Mouse (Mus musculus) forebrain, embryonic 15.5 days (tissue): Measurements from ENCODE around the gene Ttc25. TPM values are rescaled to one million over a fixed set of nuclear protein-coding genes. Genes with fewer than 3 reads are reported as not detected.

ENCODE experiments used
- ATAC-seq: fragments of 200-750 bp; cut with Nextera tagmentation; replicated peaks from 2 replicates; pipeline ENCODE4 v1.8.0; 2017; ENCODE audit warnings: mild to moderate bottlenecking, moderate TSS enrichment, moderate library complexity
- H3K27ac ChIP-seq: fragments of 300-500 bp; sonication (generic); replicated peaks from 2 replicates; pipeline ENCODE4 v1.5.1; 2015; ENCODE audit warnings: mild to moderate bottlenecking, inconsistent platforms
- H3K27me3 ChIP-seq: fragments of 300-500 bp; sonication (generic); 2 replicates; pipeline ENCODE4 v1.6.1; 2015; ENCODE audit warnings: inconsistent platforms
- H3K36me3 ChIP-seq: fragments of 300-500 bp; sonication (generic); 2 replicates; pipeline ENCODE4 v1.6.1; 2015; ENCODE audit warnings: mild to moderate bottlenecking, inconsistent platforms
- H3K4me1 ChIP-seq: fragments of 300-500 bp; sonication (generic); 2 replicates; pipeline ENCODE4 v1.6.1; 2015; ENCODE audit warnings: inconsistent platforms
- H3K4me2 ChIP-seq: fragments of 300-500 bp; sonication (generic); replicated peaks from 2 replicates; pipeline ENCODE4 v1.6.1; 2015; ENCODE audit warnings: mild to moderate bottlenecking, inconsistent platforms
- H3K4me3 ChIP-seq: fragments of 300-500 bp; sonication (generic); 2 replicates; pipeline ENCODE4 v1.5.1; 2015; ENCODE audit warnings: mild to moderate bottlenecking, inconsistent platforms
- H3K9ac ChIP-seq: fragments of 300-500 bp; sonication (generic); replicated peaks from 2 replicates; pipeline ENCODE4 v1.6.1; 2015; ENCODE audit warnings: mild to moderate bottlenecking, inconsistent platforms
- H3K9me3 ChIP-seq: fragments of 300-500 bp; sonication (generic); 2 replicates; pipeline ENCODE4 v1.6.1; 2016; ENCODE audit warnings: inconsistent platforms
- WGBS: fragments of 180-500 bp; shearing (Covaris S2); methylation state at CpG from one replicate; pipeline ENCODE4 v1.1.7; 2015; ENCODE audit warnings: mixed read lengths; 5-methylcytosine and 5-hydroxymethylcytosine counted together
- polyA plus RNA-seq: library from polyadenylated mRNA; unstranded; fragments of >200 nt; fragmentation: Nextera tagmentation; extraction: Ambion mirVana; gene quantifications from 2 replicates; pipeline ENCODE4 v1.2.1, GENCODE M21; 2015

Gene Ttc25
- 1.1 and 2.1 TPM in 2 replicates for polyA plus RNA-seq

DNA sequence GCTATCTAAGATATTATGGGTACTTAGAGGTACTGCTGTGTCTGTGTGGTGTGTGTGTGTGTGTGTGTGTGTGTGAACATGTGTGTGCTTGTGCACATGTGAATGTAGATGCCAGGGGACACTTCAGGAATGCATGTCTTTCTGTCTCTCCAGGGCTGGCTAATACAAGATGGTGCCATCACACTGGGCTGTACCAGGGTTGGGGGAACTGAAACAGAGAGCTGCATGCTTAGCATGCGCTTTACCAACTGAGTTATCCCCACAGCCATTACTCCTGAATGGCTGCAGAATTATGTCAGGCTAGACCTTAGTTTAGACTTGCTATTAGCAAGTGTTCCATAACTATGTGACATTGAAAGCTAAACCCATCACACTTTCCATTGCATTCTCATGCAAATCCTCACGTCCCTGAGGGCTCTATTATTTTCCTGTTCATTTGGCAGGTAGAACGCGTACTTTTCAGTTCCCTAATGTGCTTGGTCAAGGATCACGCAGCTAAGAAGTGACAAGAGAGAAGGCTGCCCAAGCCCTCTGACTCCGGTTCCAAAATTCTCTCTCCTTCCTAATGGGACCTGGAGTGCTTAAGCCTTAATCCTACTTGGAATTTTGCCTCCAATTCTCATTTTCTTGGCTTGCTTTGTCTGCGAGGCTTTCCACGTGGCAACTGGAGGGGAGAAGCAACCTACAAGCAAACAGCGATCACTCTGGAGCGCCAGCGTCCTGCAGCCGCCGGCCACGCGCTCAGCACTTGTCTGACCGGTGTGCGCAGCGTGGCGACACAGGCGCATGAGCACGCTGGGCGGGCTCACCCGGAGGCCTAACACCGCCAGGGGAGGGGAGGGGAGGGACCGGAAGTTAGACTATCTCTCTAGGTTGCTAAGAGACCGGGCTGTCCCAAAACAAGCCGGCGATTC lies at the start of gene Ttc25:
TSS of gene Ttc25 (plus strand) at position 776 of the 914 bp plus-strand sequence.
- H3K36me3 ChIP-seq: no peaks in the 10 kb centered on the region
- peak within 1 kb of the TSS; percentile 71 for H3K4me2 ChIP-seq
- 2% methylated on average over 28 of the region's 28 CpGs for WGBS
- H3K9me3 ChIP-seq: no peaks in the 10 kb centered on the region
- H3K4me3 ChIP-seq: peak within 1 kb of the TSS; percentile 47
- H3K27me3 ChIP-seq: no peaks in the 10 kb centered on the region
- peak; percentile 97 for ATAC-seq
- H3K27ac ChIP-seq: peak within 1 kb of the TSS; percentile 70
- peak within 1 kb of the TSS; percentile 62 for H3K9ac ChIP-seq
- peaks cover 12% of the 10 kb centered on the region for H3K4me1 ChIP-seq

DNA sequence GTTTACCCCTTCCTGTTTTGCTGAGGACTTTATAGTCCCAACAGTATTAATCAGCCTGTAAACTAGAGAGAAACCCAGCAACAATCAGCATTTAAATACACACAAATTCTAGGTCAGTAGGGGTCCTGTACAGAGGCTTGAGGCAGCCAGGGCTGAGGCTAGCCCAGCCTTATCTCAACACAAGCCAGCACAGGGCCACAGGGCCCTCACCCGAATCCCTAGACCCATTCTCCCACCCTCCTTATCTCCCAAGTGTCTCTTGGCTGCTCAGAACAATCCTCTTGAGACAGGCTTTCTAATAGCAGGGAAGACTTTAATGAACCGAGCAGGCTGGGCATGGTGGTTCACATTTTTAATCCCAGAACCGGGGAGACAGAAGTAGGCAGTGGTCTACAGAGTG lies 45.2 kb upstream of the Ttc25 start:
- no peak overlapping the region for H3K27ac ChIP-seq
- H3K4me3 ChIP-seq: no peak overlapping the region
- ATAC-seq: no peak
- H3K4me2 ChIP-seq: no peak overlapping the region
- H3K4me1 ChIP-seq: no peaks in the 10 kb centered on the region
- 83% methylated on average over 3 of the region's 3 CpGs for WGBS
- H3K36me3 ChIP-seq: peaks cover 92% of the 10 kb centered on the region
- no peaks in the 10 kb centered on the region for H3K27me3 ChIP-seq
- no peaks in the 10 kb centered on the region for H3K9me3 ChIP-seq
- no peak overlapping the region for H3K9ac ChIP-seq

DNA sequence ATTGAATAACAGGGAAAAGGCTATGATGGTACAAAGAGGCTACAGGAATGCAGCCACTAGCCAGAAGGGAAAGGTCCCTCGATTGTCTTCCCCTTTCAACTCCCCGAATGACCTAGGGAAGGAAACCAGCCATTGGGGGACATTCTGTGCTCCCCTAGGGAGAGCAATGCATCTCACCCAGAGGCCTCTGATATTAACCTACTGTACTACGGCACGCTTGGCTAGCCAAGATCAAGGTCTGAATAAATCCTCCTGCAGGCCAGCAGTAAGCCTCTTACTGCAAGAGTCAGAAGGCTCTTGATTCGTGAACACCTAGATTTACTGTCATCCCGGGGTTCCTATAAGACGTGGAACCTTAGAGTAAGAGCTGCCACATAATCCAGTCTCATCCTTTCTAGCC lies 44.8 kb upstream of the Ttc25 start:
- Histone ChIP-seq H3K27ac (no peak overlapping the region), H3K9me3 (no peaks in the 10 kb centered on the region), H3K27me3 (no peaks in the 10 kb centered on the region), H3K4me3 (no peak overlapping the region), H3K4me2 (no peak overlapping the region), H3K4me1 (no peaks in the 10 kb centered on the region), H3K36me3 (peaks cover 93% of the 10 kb centered on the region), H3K9ac (no peak overlapping the region)
- no peak for ATAC-seq
- WGBS: 81% methylated on average over 7 of the region's 7 CpGs

- 6% methylated on average over 6 of the region's 6 CpGs for WGBS
- no peaks in the 10 kb centered on the region for H3K9me3 ChIP-seq
- no peaks in the 10 kb centered on the region for H3K27me3 ChIP-seq
- no peaks in the 10 kb centered on the region for H3K4me1 ChIP-seq
- no peak overlapping the region for H3K27ac ChIP-seq
- H3K4me2 ChIP-seq: no peak overlapping the region
- H3K4me3 ChIP-seq: no peak overlapping the region
- H3K36me3 ChIP-seq: peaks cover 90% of the 10 kb centered on the region
- no peak overlapping the region for H3K9ac ChIP-seq
- ATAC-seq: no peak
These were observed 44.1 kb upstream of the Ttc25 start for GRCm38 (mm10) chr11:100501321-100501720.

GRCm38 (mm10) chr11:100504990-100505660 lies 40.3 kb upstream of the Ttc25 start:
- Histone ChIP-seq H3K27ac (no peak overlapping the region), H3K9ac (no peak overlapping the region), H3K4me1 (no peaks in the 10 kb centered on the region), H3K36me3 (peaks cover 85% of the 10 kb centered on the region), H3K9me3 (no peaks in the 10 kb centered on the region), H3K27me3 (no peaks in the 10 kb centered on the region), H3K4me3 (no peak overlapping the region), H3K4me2 (no peak overlapping the region)
- 93% methylated on average over 12 of the region's 12 CpGs for WGBS
- no peak for ATAC-seq

GRCm38 (mm10) chr11:100505997-100506396 lies 39.4 kb upstream of the Ttc25 start:
- Histone ChIP-seq H3K9me3 (no peaks in the 10 kb centered on the region), H3K27me3 (no peaks in the 10 kb centered on the region), H3K4me2 (no peak overlapping the region), H3K36me3 (peaks cover 86% of the 10 kb centered on the region), H3K4me3 (no peak overlapping the region), H3K27ac (no peak overlapping the region), H3K9ac (no peak overlapping the region), H3K4me1 (no peaks in the 10 kb centered on the region)
- WGBS: 81% methylated on average over 8 of the region's 8 CpGs
- ATAC-seq: no peak

- no peak overlapping the region for H3K9ac ChIP-seq
- H3K4me1 ChIP-seq: no peaks in the 10 kb centered on the region
- H3K36me3 ChIP-seq: peaks cover 85% of the 10 kb centered on the region
- H3K27me3 ChIP-seq: no peaks in the 10 kb centered on the region
- no peak overlapping the region for H3K4me3 ChIP-seq
- no peak for ATAC-seq
- no peaks in the 10 kb centered on the region for H3K9me3 ChIP-seq
- 92% methylated on average over 2 of the region's 2 CpGs for WGBS
- no peak overlapping the region for H3K4me2 ChIP-seq
- H3K27ac ChIP-seq: no peak overlapping the region
These were observed 34.9 kb upstream of the Ttc25 start for GRCm38 (mm10) chr11:100510556-100510955.

- H3K36me3 ChIP-seq: peaks cover 87% of the 10 kb centered on the region
- H3K4me3 ChIP-seq: no peak overlapping the region
- WGBS: 77% methylated on average over 1 of the region's 1 CpGs
- no peak for ATAC-seq
- H3K4me2 ChIP-seq: no peak overlapping the region
- H3K9me3 ChIP-seq: no peaks in the 10 kb centered on the region
- no peak overlapping the region for H3K9ac ChIP-seq
- H3K27ac ChIP-seq: no peak overlapping the region
- H3K27me3 ChIP-seq: no peaks in the 10 kb centered on the region
- no peaks in the 10 kb centered on the region for H3K4me1 ChIP-seq
These were observed 33.0 kb upstream of the Ttc25 start for GRCm38 (mm10) chr11:100512384-100512783.

DNA sequence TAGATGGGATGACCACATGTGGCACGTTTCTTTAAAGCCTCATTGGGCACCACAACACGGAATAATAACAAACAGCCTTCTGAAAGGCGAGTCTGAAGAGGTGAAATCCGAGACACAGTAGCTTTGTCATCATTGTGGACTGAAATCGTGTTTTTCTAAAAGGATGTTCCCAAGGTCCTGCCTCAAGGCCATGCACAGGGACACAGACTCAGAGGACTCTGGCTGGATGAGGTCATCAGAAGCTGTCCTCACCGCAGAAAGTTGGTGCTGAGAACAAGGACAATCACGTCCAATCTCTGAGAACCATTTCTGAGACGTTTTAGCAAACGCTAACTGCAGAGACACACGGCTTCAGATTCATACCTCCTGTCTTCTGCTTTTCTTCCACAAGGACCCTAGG lies 31.7 kb upstream of the Ttc25 start:
- no peak overlapping the region for H3K27ac ChIP-seq
- no peaks in the 10 kb centered on the region for H3K27me3 ChIP-seq
- H3K36me3 ChIP-seq: peaks cover 87% of the 10 kb centered on the region
- no peak overlapping the region for H3K4me3 ChIP-seq
- no peak overlapping the region for H3K4me2 ChIP-seq
- no peak overlapping the region for H3K9ac ChIP-seq
- 88% methylated on average over 10 of the region's 10 CpGs for WGBS
- H3K4me1 ChIP-seq: peaks cover 7% of the 10 kb centered on the region; the same call in 1 of the 2 replicates
- ATAC-seq: no peak
- no peaks in the 10 kb centered on the region for H3K9me3 ChIP-seq

GRCm38 (mm10) chr11:100515061-100515460 lies 30.3 kb upstream of the Ttc25 start:
- H3K9me3 ChIP-seq: no peaks in the 10 kb centered on the region
- H3K27ac ChIP-seq: no peak overlapping the region
- no peak overlapping the region for H3K9ac ChIP-seq
- no peaks in the 10 kb centered on the region for H3K27me3 ChIP-seq
- peaks cover 11% of the 10 kb centered on the region; the same call in 1 of the 2 replicates for H3K4me1 ChIP-seq
- H3K4me2 ChIP-seq: no peak overlapping the region
- no peak overlapping the region for H3K4me3 ChIP-seq
- peaks cover 91% of the 10 kb centered on the region for H3K36me3 ChIP-seq
- WGBS: 91% methylated on average over 9 of the region's 9 CpGs
- ATAC-seq: no peak

GRCm38 (mm10) chr11:100515789-100516188 lies 29.6 kb upstream of the Ttc25 start:
- 93% methylated on average over 9 of the region's 9 CpGs for WGBS
- ATAC-seq: no peak
- Histone ChIP-seq H3K36me3 (peaks cover 94% of the 10 kb centered on the region), H3K4me3 (no peak overlapping the region), H3K4me2 (no peak overlapping the region), H3K9ac (no peak overlapping the region), H3K27me3 (no peaks in the 10 kb centered on the region), H3K9me3 (no peaks in the 10 kb centered on the region), H3K4me1 (peaks cover 11% of the 10 kb centered on the region; the same call in 1 of the 2 replicates), H3K27ac (no peak overlapping the region)

DNA sequence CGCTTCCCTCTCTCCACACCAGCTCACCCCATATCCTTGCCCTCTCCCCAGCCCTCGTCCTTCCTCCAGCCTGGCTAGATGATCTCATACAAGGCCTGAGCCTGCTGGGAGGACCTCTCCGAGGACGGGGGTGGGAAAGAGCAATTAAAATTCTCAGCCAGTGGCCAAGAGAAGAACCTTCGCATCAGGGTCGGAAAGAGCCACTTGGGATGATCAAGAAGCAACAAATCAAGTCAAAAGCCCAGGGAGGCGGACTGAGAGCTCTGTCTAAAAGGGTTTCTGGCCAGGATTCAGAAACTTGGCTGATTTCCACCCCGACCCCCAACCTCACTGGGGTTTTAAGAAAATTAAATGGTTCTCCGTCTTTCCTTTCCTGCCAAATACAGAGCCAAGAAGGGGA lies 29.1 kb upstream of the Ttc25 start:
- WGBS: 70% methylated on average over 9 of the region's 9 CpGs
- Histone ChIP-seq H3K27me3 (no peaks in the 10 kb centered on the region), H3K4me1 (peaks cover 11% of the 10 kb centered on the region; the same call in 1 of the 2 replicates), H3K4me3 (no peak overlapping the region), H3K36me3 (peaks cover 94% of the 10 kb centered on the region), H3K4me2 (no peak overlapping the region), H3K27ac (no peak overlapping the region), H3K9ac (no peak overlapping the region), H3K9me3 (no peaks in the 10 kb centered on the region)
- ATAC-seq: no peak
